19 mouse cellular contexts compared by ENCODE assay signal in genomic region chr12:52644059-52644458, GRCm38 (mm10). TPM values are rescaled to one million over a fixed set of nuclear protein-coding genes. Genes with fewer than 3 reads are reported as not detected.
DNase-seq lines count a peak whose midpoint lies in the region; ATAC-seq lines count a peak whose summit lies in the region.
"Had no signal": no experiment of that assay in that cellular context is flagged by ENCODE, and none has a peak within 500 bp of the region (broad histone marks: within the 10 kb centered on the region; RNA-seq: fewer than 3 reads in every experiment).

No protein-coding gene starts in this region.

- no peak overlapping the region for H3K9ac ChIP-seq in intestine, embryonic 16.5 days (ENCODE audit: low read depth, low read length)
- H3K9ac ChIP-seq in intestine, embryonic 15.5 days, result no peak overlapping the region
- H3K9ac ChIP-seq: hindbrain, embryonic 15.5 days; midbrain, embryonic 15.5 days had no signal

- no peaks in the 10 kb centered on the region for H3K4me1 ChIP-seq in intestine, embryonic 16.5 days (ENCODE audit: control insufficient read depth, insufficient read depth, low read length)
- H3K4me1 ChIP-seq in intestine, embryonic 15.5 days (replicated peaks), result no peaks in the 10 kb centered on the region
- H3K4me1 ChIP-seq: hindbrain, embryonic 15.5 days; midbrain, embryonic 15.5 days had no signal

- ATAC-seq in intestine, embryonic 16.5 days, result peak; percentile 58
- no peak for ATAC-seq in intestine, embryonic 15.5 days
- ATAC-seq in hematopoietic stem cell, adult 5-6 weeks (replicated peaks in 1 of 2; ENCODE audit: insufficient read depth in 1 of 2, low FRiP score in 2 of 2, low TSS enrichment in 1 of 2, low read depth in 1 of 2, poor library complexity in 2 of 2, severe bottlenecking in 2 of 2), result peak; percentile 92 to 96
- no peak for ATAC-seq in monocyte, adult 5-6 weeks (replicated peaks; ENCODE audit: insufficient number of reproducible peaks, low FRiP score, low TSS enrichment, poor library complexity, severe bottlenecking)
- ATAC-seq: midbrain, embryonic 15.5 days had no signal

- H3K4me3 ChIP-seq in intestine, embryonic 16.5 days (ENCODE audit: low read length), result no peak overlapping the region
- H3K4me3 ChIP-seq in intestine, embryonic 15.5 days (replicated peaks), result no peak overlapping the region
- H3K4me3 ChIP-seq: heart, adult 2 months; hindbrain, embryonic 15.5 days; midbrain, embryonic 15.5 days had no signal

- DNase-seq in thymus, adult 18-20 months, result peak; percentile 16 to 35
- DNase-seq in spleen, postnatal 4 days (ENCODE audit: low spot score in 2 of 2), result no peak
- no peak for DNase-seq in left cerebral cortex, adult 9 months (ENCODE audit: low spot score in 2 of 2)
- DNase-seq in cerebellum, postnatal 10 days, result no peak
- DNase-seq: cerebellum, adult 11 months; cerebellum, postnatal 36 days; gastrocnemius, postnatal 10 days; heart, adult 2 months; kidney, adult 9 months; kidney, postnatal 4 days; lung, adult 2 months; lung, postnatal 4 days; right cerebral cortex, adult 18-20 months had no signal

- H3K9me3 ChIP-seq in intestine, embryonic 16.5 days (ENCODE audit: control insufficient read depth, low read length), result no peaks in the 10 kb centered on the region
- no peaks in the 10 kb centered on the region for H3K9me3 ChIP-seq in intestine, embryonic 15.5 days
- H3K9me3 ChIP-seq: hindbrain, embryonic 15.5 days; midbrain, embryonic 15.5 days had no signal

- 51% methylated on average over 5 of the region's 5 CpGs for WGBS in intestine, embryonic 16.5 days
- 49% methylated on average over 5 of the region's 5 CpGs for WGBS in intestine, embryonic 15.5 days

- no peaks in the 10 kb centered on the region for H3K36me3 ChIP-seq in intestine, embryonic 16.5 days (ENCODE audit: control insufficient read depth, insufficient read depth, low read length)
- no peaks in the 10 kb centered on the region for H3K36me3 ChIP-seq in intestine, embryonic 15.5 days
- H3K36me3 ChIP-seq: hindbrain, embryonic 15.5 days; midbrain, embryonic 15.5 days had no signal

- no peak overlapping the region for H3K4me2 ChIP-seq in intestine, embryonic 16.5 days (ENCODE audit: low read depth, low read length)
- H3K4me2 ChIP-seq in intestine, embryonic 15.5 days (replicated peaks), result no peak overlapping the region
- H3K4me2 ChIP-seq: hindbrain, embryonic 15.5 days; midbrain, embryonic 15.5 days had no signal

- no peak overlapping the region for H3K27ac ChIP-seq in intestine, embryonic 16.5 days (ENCODE audit: low read length)
- H3K27ac ChIP-seq in intestine, embryonic 15.5 days, result no peak overlapping the region
- H3K27ac ChIP-seq: heart, adult 2 months; hindbrain, embryonic 15.5 days; midbrain, embryonic 15.5 days had no signal

- H3K27me3 ChIP-seq in intestine, embryonic 16.5 days (replicated peaks; ENCODE audit: control insufficient read depth, insufficient read depth, low read length), result no peaks in the 10 kb centered on the region
- no peaks in the 10 kb centered on the region for H3K27me3 ChIP-seq in intestine, embryonic 15.5 days (replicated peaks)
- H3K27me3 ChIP-seq: hindbrain, embryonic 15.5 days; midbrain, embryonic 15.5 days had no signal

RNA-seq across cellular contexts. Expression of gene Akap6, which starts 55.1 kb away (rescaled TPM):
- 1.4 TPM in 2 replicates for polyA plus RNA-seq in intestine, embryonic 16.5 days (2015; fragmentation: Nextera tagmentation; extraction: Ambion mirVana)
- polyA plus RNA-seq in intestine, embryonic 15.5 days (2015; fragmentation: Nextera tagmentation; extraction: Ambion mirVana), result 1.9 and 2.1 TPM in 2 replicates
- 0.05 TPM in 1 of 2 replicates, not detected in the other for total RNA-seq in hematopoietic stem cell, adult 5-6 weeks (2017)
- total RNA-seq in monocyte, adult 5-6 weeks (2017), result 0.10 to 0.11 TPM in 2 of 3 replicates, not detected in the other

Comparison
In these comparisons a context has a peak if more than half of its experiments do, and no peak if none do; other contexts are left out.
1. ATAC-seq: peak in intestine, embryonic 16.5 days (single experiment) and hematopoietic stem cell, adult 5-6 weeks (2 of 2); none in intestine, embryonic 15.5 days (single experiment) and monocyte, adult 5-6 weeks (single experiment).
2. DNase-seq: peak in thymus, adult 18-20 months (2 of 2); none in spleen, postnatal 4 days (0 of 2), left cerebral cortex, adult 9 months (0 of 2) and cerebellum, postnatal 10 days (0 of 2).